Mouse (Mus musculus) cerebellum, adult 2 months (tissue): ENCODE results near the gene Fgd6. TPM values are rescaled to one million over a fixed set of nuclear protein-coding genes. Genes with fewer than 3 reads are reported as not detected.

Experiments
- DNase-seq, 2 experiments: peaks; one replicate each; pipeline ENCODE4 v3.0.0; 2021
- H3K27ac ChIP-seq: fragments of 200-500 bp; 2 replicates; pipeline ENCODE4 v1.5.1; 2012; ENCODE audit warnings: low read length, control low read depth, inconsistent platforms; ENCODE audit not compliant: insufficient read depth
- H3K27me3 ChIP-seq: fragments of 200-500 bp; 2 replicates; pipeline ENCODE4 v1.6.1; 2012; ENCODE audit warnings: inconsistent platforms, mild to moderate bottlenecking, low read length, moderate library complexity; ENCODE audit not compliant: control insufficient read depth, insufficient read depth
- H3K4me1 ChIP-seq: fragments of 200-500 bp; 2 replicates; pipeline ENCODE4 v1.6.1; 2011; ENCODE audit warnings: low read length; ENCODE audit not compliant: control insufficient read depth, insufficient read depth
- H3K4me3 ChIP-seq: fragments of 200-500 bp; replicated peaks from 2 replicates; pipeline ENCODE3; 2011; ENCODE audit warnings: mild to moderate bottlenecking, low read depth, low read length, control low read depth; ENCODE audit not compliant: insufficient read depth
- CTCF ChIP-seq: fragments of 200-500 bp; IDR thresholded peaks from 2 replicates; pipeline ENCODE4 v1.5.1; 2011; ENCODE audit warnings: low read depth, mild to moderate bottlenecking, control low read depth, low read length, moderate library complexity, borderline replicate concordance; ENCODE audit not compliant: insufficient read depth
- POLR2A ChIP-seq: fragments of 200-500 bp; IDR thresholded peaks from 2 replicates; pipeline ENCODE4 v1.6.1; 2011; ENCODE audit warnings: low read length, control low read depth, borderline replicate concordance; ENCODE audit not compliant: insufficient read depth
- WGBS: fragments of 180-500 bp; shearing (Covaris S2); methylation state at CpG from one replicate; pipeline ENCODE4 v1.1.7; 2018; 5-methylcytosine and 5-hydroxymethylcytosine counted together
- polyA plus RNA-seq: library from polyadenylated mRNA; depleted of rRNA; stranded (reverse); fragments of >200 nt; gene quantifications from 2 replicates; pipeline ENCODE4 v1.2.3, GENCODE M21; 2012; rRNA removed

Fgd6 gene
- polyA plus RNA-seq, 1 experiment: 5.4 TPM

DNA sequence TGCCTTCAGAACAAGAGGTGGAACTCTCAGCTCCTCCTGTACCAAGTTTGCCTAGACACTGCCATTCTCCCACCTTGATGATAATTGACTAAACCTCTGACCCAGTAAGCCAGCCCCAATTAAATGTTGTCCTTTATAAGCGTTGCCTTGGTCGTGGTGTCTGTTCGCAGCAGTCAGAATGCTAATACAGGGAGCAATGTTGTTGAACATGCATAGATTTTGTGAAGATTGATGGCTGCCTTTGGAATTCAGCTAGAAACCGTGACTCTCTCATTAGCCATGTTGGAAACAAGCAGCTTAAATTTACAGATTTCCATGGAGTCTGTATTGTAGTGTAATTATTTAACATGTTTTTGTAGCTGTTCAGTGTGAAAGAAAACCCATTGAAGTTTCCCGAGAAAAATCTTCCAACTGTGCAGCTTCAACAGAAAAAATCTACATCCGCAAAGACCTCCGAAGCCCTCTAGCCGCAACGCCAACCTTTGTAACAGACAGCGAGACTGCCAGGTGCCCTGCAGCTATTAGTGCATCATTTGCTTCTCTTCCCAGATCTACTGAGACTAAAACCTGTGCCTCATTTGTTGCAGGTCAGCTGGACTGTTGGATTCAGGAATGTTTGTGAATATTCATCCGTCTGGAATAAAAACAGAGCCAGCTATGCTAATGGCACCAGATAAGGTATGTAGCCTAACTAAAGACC, 131.4 kb downstream of the Fgd6 start:
- H3K4me3 ChIP-seq: no peak overlapping the region
- H3K27ac ChIP-seq: no peak overlapping the region
- WGBS: 55% methylated on average over 11 of the region's 11 CpGs
- DNase-seq: no peak
- no peaks in the 10 kb centered on the region for H3K27me3 ChIP-seq
- H3K4me1 ChIP-seq: no peaks in the 10 kb centered on the region
- TF ChIP-seq POLR2A: no peak
- TF ChIP-seq CTCF: no peak

DNA sequence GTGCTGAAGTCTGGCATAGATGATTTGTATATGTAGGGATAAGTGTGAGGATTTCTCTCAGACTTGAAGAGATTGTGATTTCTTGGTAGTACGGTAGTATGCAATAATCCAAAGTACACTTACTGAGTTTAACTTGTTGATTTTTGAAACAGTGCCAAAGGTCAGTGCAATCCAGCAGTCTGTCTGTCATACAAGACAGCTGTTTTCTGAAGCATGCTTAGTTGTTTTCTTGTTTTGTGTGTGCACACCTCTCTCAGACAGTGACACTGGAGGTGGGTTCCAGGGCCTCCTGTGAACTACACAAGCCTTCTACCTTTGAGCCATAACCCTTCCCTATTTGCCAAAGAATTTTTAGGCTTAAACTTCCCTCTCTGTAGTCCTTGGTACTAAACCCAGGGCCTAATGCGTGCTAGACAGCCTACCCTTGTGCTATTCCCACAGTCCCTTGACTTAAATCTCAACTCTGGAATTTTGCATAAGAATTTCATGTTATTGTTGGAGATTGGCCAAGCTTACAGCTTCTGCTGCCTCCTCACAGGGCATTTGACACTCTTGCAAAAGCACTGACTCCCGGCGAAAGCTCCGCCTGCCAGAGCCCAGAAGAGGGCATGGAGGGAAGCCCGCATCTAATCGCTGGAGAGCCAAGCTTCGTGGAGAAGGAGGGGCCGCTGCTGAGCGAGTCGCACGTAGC, 135.8 kb downstream of the Fgd6 start:
- 43% methylated on average over 12 of the region's 12 CpGs for WGBS
- H3K4me3 ChIP-seq: no peak overlapping the region
- DNase-seq: no peak
- TF ChIP-seq POLR2A (no peak), CTCF (no peak)
- no peaks in the 10 kb centered on the region for H3K27me3 ChIP-seq
- H3K27ac ChIP-seq: no peak overlapping the region
- H3K4me1 ChIP-seq: no peaks in the 10 kb centered on the region

- Histone ChIP-seq H3K4me1 (no peaks in the 10 kb centered on the region), H3K27me3 (no peaks in the 10 kb centered on the region), H3K4me3 (no peak overlapping the region), H3K27ac (no peak overlapping the region)
- DNase-seq: no peak
- WGBS: 57% methylated on average over 11 of the region's 11 CpGs
- TF ChIP-seq POLR2A: no peak
- no peak for TF ChIP-seq CTCF
Measured at GRCm38 (mm10) chr10:94172137-94172536, 136.3 kb downstream of the Fgd6 start.

- WGBS: 39% methylated on average over 6 of the region's 6 CpGs
- no peak for TF ChIP-seq CTCF
- Histone ChIP-seq H3K27ac (no peak overlapping the region), H3K4me3 (no peak overlapping the region), H3K4me1 (no peaks in the 10 kb centered on the region), H3K27me3 (no peaks in the 10 kb centered on the region)
- no peak for DNase-seq
Measured at GRCm38 (mm10) chr10:94172706-94173105, 136.9 kb downstream of the Fgd6 start.

DNA sequence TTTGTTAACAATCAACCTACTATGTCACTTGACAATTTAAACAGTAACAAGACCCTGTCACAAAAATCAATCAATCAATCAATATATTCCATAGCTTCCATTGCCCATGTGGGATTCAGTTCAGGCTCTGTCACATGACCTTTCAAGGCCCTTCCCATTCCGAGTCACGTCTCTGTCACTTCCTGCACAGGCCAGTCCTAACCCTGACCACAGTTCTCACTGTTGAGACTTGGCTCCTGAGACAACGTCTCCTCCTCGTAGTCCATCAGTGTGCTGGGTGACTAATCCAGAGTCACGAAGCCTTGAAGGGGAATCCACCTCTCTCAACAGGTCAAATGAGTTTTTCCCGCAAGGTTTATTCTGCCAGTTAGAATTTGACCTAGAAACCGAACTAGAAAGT, 138.9 kb downstream of the Fgd6 start:
- no peak for TF ChIP-seq POLR2A
- TF ChIP-seq CTCF: no peak
- H3K4me3 ChIP-seq: no peak overlapping the region
- no peak overlapping the region for H3K27ac ChIP-seq
- H3K27me3 ChIP-seq: no peaks in the 10 kb centered on the region
- no peak for DNase-seq
- 82% methylated on average over 7 of the region's 7 CpGs for WGBS
- no peaks in the 10 kb centered on the region for H3K4me1 ChIP-seq

GRCm38 (mm10) chr10:94183199-94183598, 147.4 kb downstream of the Fgd6 start:
- H3K27me3 ChIP-seq: no peaks in the 10 kb centered on the region
- TF ChIP-seq CTCF (no peak), POLR2A (no peak)
- H3K4me3 ChIP-seq: no peak overlapping the region
- no peak for DNase-seq
- WGBS: 46% methylated on average over 4 of the region's 4 CpGs
- no peaks in the 10 kb centered on the region for H3K4me1 ChIP-seq
- H3K27ac ChIP-seq: no peak overlapping the region

Other genes starting within 250 kb of the Fgd6 start
- 0.05 TPM in 2 replicates for gene Usp44, start 204.4 kb upstream of the Fgd6 start, polyA plus RNA-seq
- gene Metap2, start 138.9 kb upstream of the Fgd6 start, polyA plus RNA-seq: 115 and 131 TPM in 2 replicates
- gene Vezt, start 184 bp upstream of the Fgd6 start, polyA plus RNA-seq: 25.7 and 26.8 TPM in 2 replicates
- 10.4 and 10.6 TPM in 2 replicates for gene Nr2c1, start 112.0 kb downstream of the Fgd6 start, polyA plus RNA-seq
- 336 and 363 TPM in 2 replicates for gene Ndufa12, start 162.7 kb downstream of the Fgd6 start, polyA plus RNA-seq